Mouse (Mus musculus): ENCODE measurements around the gene Piga. TPM values are rescaled to one million over a fixed set of nuclear protein-coding genes. Genes with fewer than 3 reads are reported as not detected.
A peak's percentile ranks its signal among the peaks of the same experiment; 100 is the strongest.

Piga gene
- 9.9 and 11.2 TPM in 2 replicates for polyA plus RNA-seq (2016; fragmentation: Nextera tagmentation; extraction: Ambion mirVana)

GRCm38 (mm10) chrX:164419471-164419939, at the start of gene Piga:
Gene Piga, plus strand, starts transcription at chrX:164419787.
- H3K27ac ChIP-seq: no peak within 1 kb of the TSS
- no peaks in the 10 kb centered on the region for H3K9me3 ChIP-seq
- H3K9ac ChIP-seq: peak within 1 kb of the TSS; percentile 56
- 19% methylated on average over 40 of the region's 40 CpGs for WGBS
- H3K4me1 ChIP-seq: no peaks in the 10 kb centered on the region
- H3K4me3 ChIP-seq: peak within 1 kb of the TSS; percentile 49
- peak within 1 kb of the TSS; percentile 59 for H3K4me2 ChIP-seq (replicated peaks)
- no peaks in the 10 kb centered on the region for H3K36me3 ChIP-seq
- ATAC-seq (ENCODE audit: low FRiP score, low read depth): peak; percentile 99
- no peaks in the 10 kb centered on the region for H3K27me3 ChIP-seq (replicated peaks)

DNA sequence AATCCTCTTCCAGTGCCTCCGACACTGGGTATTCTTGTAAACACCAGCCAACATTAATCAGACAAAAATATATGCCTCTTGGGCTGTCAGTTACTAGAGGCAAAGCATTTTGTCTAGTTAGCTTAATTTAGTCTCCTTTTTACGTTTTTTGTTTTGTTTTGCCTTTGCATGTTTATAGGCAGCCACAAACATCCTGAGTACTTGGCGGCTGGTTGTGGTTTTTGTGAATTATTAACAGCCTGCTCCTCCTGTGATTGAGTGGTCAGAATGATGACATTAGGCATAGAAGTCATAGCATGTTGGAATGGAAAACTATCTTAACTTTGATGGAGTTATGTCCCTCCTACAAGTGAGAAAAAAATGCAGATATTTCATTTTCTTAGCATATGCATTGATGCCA, 49.0 kb upstream of the Piga start:
- no peak for ATAC-seq (ENCODE audit: low FRiP score, low read depth)
- H3K9me3 ChIP-seq: no peaks in the 10 kb centered on the region
- no peaks in the 10 kb centered on the region for H3K27me3 ChIP-seq (replicated peaks)
- WGBS: 77% methylated on average over 3 of the region's 3 CpGs
- H3K36me3 ChIP-seq: no peaks in the 10 kb centered on the region
- H3K9ac ChIP-seq: no peak overlapping the region
- no peaks in the 10 kb centered on the region for H3K4me1 ChIP-seq
- no peak overlapping the region for H3K27ac ChIP-seq
- H3K4me2 ChIP-seq (replicated peaks): no peak overlapping the region
- no peak overlapping the region for H3K4me3 ChIP-seq

- no peak within 1 kb of the TSS for H3K27ac ChIP-seq
- H3K9ac ChIP-seq: no peak within 1 kb of the TSS
- ATAC-seq (ENCODE audit: low FRiP score, low read depth): no peak
- no peaks in the 10 kb centered on the region for H3K27me3 ChIP-seq (replicated peaks)
- 38% methylated on average over 3 of the region's 3 CpGs for WGBS
- no peaks in the 10 kb centered on the region for H3K9me3 ChIP-seq
- H3K4me2 ChIP-seq (replicated peaks): no peak within 1 kb of the TSS
- no peak within 1 kb of the TSS for H3K4me3 ChIP-seq
- H3K36me3 ChIP-seq: no peaks in the 10 kb centered on the region
- no peaks in the 10 kb centered on the region for H3K4me1 ChIP-seq
Measured at GRCm38 (mm10) chrX:164373081-164373480, 46.5 kb upstream of the Piga start, which contains the start of gene Vegfd. Gene Vegfd, plus strand, starts transcription at chrX:164373378.

- H3K4me1 ChIP-seq: no peaks in the 10 kb centered on the region
- H3K4me3 ChIP-seq: no peak overlapping the region
- H3K9ac ChIP-seq: no peak overlapping the region
- H3K36me3 ChIP-seq: no peaks in the 10 kb centered on the region
- WGBS: 62% methylated on average over 5 of the region's 5 CpGs
- no peak overlapping the region for H3K27ac ChIP-seq
- H3K4me2 ChIP-seq (replicated peaks): no peak overlapping the region
- H3K27me3 ChIP-seq (replicated peaks): no peaks in the 10 kb centered on the region
- H3K9me3 ChIP-seq: no peaks in the 10 kb centered on the region
- no peak for ATAC-seq (ENCODE audit: low FRiP score, low read depth)
Measured at GRCm38 (mm10) chrX:164374586-164374985, 45.0 kb upstream of the Piga start.

GRCm38 (mm10) chrX:164379721-164380120, 39.9 kb upstream of the Piga start:
- ATAC-seq (ENCODE audit: low FRiP score, low read depth): no peak
- H3K9ac ChIP-seq: no peak overlapping the region
- H3K4me2 ChIP-seq (replicated peaks): no peak overlapping the region
- no peak overlapping the region for H3K27ac ChIP-seq
- 91% methylated on average over 4 of the region's 4 CpGs for WGBS
- no peaks in the 10 kb centered on the region for H3K4me1 ChIP-seq
- no peak overlapping the region for H3K4me3 ChIP-seq
- no peaks in the 10 kb centered on the region for H3K9me3 ChIP-seq
- no peaks in the 10 kb centered on the region for H3K36me3 ChIP-seq
- H3K27me3 ChIP-seq (replicated peaks): no peaks in the 10 kb centered on the region

- no peaks in the 10 kb centered on the region for H3K4me1 ChIP-seq
- peak overlapping the region; percentile 32 for H3K4me3 ChIP-seq
- WGBS: 25% methylated on average over 32 of the region's 33 CpGs
- no peak overlapping the region for H3K27ac ChIP-seq
- H3K36me3 ChIP-seq: no peaks in the 10 kb centered on the region
- peak; percentile 99 for ATAC-seq (ENCODE audit: low FRiP score, low read depth)
- no peak overlapping the region for H3K9ac ChIP-seq
- peak overlapping the region; percentile 65 for H3K4me2 ChIP-seq (replicated peaks)
- H3K9me3 ChIP-seq: no peaks in the 10 kb centered on the region
- no peaks in the 10 kb centered on the region for H3K27me3 ChIP-seq (replicated peaks)
Measured at GRCm38 (mm10) chrX:164381618-164382408, 37.8 kb upstream of the Piga start.

- H3K27ac ChIP-seq: no peak overlapping the region
- ATAC-seq (ENCODE audit: low FRiP score, low read depth): no peak
- H3K27me3 ChIP-seq (replicated peaks): no peaks in the 10 kb centered on the region
- H3K9ac ChIP-seq: no peak overlapping the region
- H3K4me2 ChIP-seq (replicated peaks): no peak overlapping the region
- H3K4me1 ChIP-seq: no peaks in the 10 kb centered on the region
- H3K36me3 ChIP-seq: no peaks in the 10 kb centered on the region
- no peak overlapping the region for H3K4me3 ChIP-seq
- no peaks in the 10 kb centered on the region for H3K9me3 ChIP-seq
- 82% methylated on average over 4 of the region's 4 CpGs for WGBS
Measured at GRCm38 (mm10) chrX:164394091-164394490, 25.5 kb upstream of the Piga start.

DNA sequence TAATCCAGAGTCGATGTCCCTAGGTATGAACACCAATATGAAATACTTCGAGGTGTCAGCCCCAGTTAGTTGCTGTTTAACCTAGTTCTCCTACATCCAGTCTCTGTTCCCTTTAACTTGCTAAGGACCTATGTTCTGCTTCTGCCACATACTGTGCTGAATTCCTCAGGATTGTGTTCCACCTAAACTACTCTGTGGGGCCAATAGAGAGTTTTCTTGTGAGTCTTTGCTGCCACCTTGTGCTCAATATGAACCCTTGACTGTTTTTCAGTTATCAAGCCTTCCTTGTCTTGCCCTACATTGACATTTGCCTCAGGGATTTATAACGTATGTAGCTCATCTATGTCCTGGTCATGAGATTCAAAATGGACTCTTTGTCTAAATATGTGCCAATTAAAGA, 21.1 kb upstream of the Piga start:
- no peaks in the 10 kb centered on the region for H3K9me3 ChIP-seq
- ATAC-seq (ENCODE audit: low FRiP score, low read depth): 0 out of 2 replicates have a peak, but pooled peaks have one; percentile 37
- H3K4me3 ChIP-seq: no peak overlapping the region
- 61% methylated on average over 3 of the region's 3 CpGs for WGBS
- no peak overlapping the region for H3K4me2 ChIP-seq (replicated peaks)
- H3K9ac ChIP-seq: no peak overlapping the region
- H3K4me1 ChIP-seq: no peaks in the 10 kb centered on the region
- H3K27ac ChIP-seq: no peak overlapping the region
- no peaks in the 10 kb centered on the region for H3K27me3 ChIP-seq (replicated peaks)
- no peaks in the 10 kb centered on the region for H3K36me3 ChIP-seq

GRCm38 (mm10) chrX:164405080-164405649, 14.4 kb upstream of the Piga start:
- no peaks in the 10 kb centered on the region for H3K4me1 ChIP-seq
- H3K4me2 ChIP-seq (replicated peaks): no peak overlapping the region
- H3K4me3 ChIP-seq: no peak overlapping the region
- no peaks in the 10 kb centered on the region for H3K36me3 ChIP-seq
- H3K9me3 ChIP-seq: no peaks in the 10 kb centered on the region
- H3K9ac ChIP-seq: no peak overlapping the region
- H3K27ac ChIP-seq: no peak overlapping the region
- ATAC-seq (ENCODE audit: low FRiP score, low read depth): no peak
- no peaks in the 10 kb centered on the region for H3K27me3 ChIP-seq (replicated peaks)

GRCm38 (mm10) chrX:164406133-164407022, 13.2 kb upstream of the Piga start:
- Histone ChIP-seq H3K4me2 (replicated peaks) (no peak overlapping the region), H3K27me3 (replicated peaks) (no peaks in the 10 kb centered on the region), H3K36me3 (no peaks in the 10 kb centered on the region), H3K9ac (no peak overlapping the region), H3K27ac (no peak overlapping the region), H3K4me1 (no peaks in the 10 kb centered on the region), H3K4me3 (no peak overlapping the region), H3K9me3 (no peaks in the 10 kb centered on the region)
- no peak for ATAC-seq (ENCODE audit: low FRiP score, low read depth)
- 71% methylated on average over 9 of the region's 9 CpGs for WGBS

- Histone ChIP-seq H3K27ac (no peak overlapping the region), H3K4me1 (no peaks in the 10 kb centered on the region), H3K27me3 (replicated peaks) (no peaks in the 10 kb centered on the region), H3K4me3 (no peak overlapping the region), H3K9ac (no peak overlapping the region), H3K36me3 (no peaks in the 10 kb centered on the region), H3K4me2 (replicated peaks) (no peak overlapping the region), H3K9me3 (no peaks in the 10 kb centered on the region)
- no peak for ATAC-seq (ENCODE audit: low FRiP score, low read depth)
- 67% methylated on average over 3 of the region's 3 CpGs for WGBS
Measured at GRCm38 (mm10) chrX:164408301-164408927, 11.2 kb upstream of the Piga start.

GRCm38 (mm10) chrX:164410562-164410961, 9.0 kb upstream of the Piga start:
- H3K9me3 ChIP-seq: no peaks in the 10 kb centered on the region
- H3K4me2 ChIP-seq (replicated peaks): no peak overlapping the region
- H3K27me3 ChIP-seq (replicated peaks): no peaks in the 10 kb centered on the region
- no peak overlapping the region for H3K4me3 ChIP-seq
- H3K4me1 ChIP-seq: no peaks in the 10 kb centered on the region
- no peak for ATAC-seq (ENCODE audit: low FRiP score, low read depth)
- H3K36me3 ChIP-seq: no peaks in the 10 kb centered on the region
- 85% methylated on average over 1 of the region's 1 CpGs for WGBS
- no peak overlapping the region for H3K9ac ChIP-seq
- H3K27ac ChIP-seq: no peak overlapping the region

All from neural tube, embryonic 12.5 days (tissue).